Mouse (Mus musculus): ENCODE data around the gene Pbx1. TPM values are rescaled to one million over a fixed set of nuclear protein-coding genes. Genes with fewer than 3 reads are reported as not detected.

Gene Pbx1
- polyA plus RNA-seq, 1 experiment from 2014 or later, result 34.4 TPM

- Histone ChIP-seq H3K36me3 (no peaks in the 10 kb centered on the region), H3K27me3 (no peaks in the 10 kb centered on the region), H3K9ac (no peak overlapping the region), H3K4me1 (replicated peaks) (peaks cover 44% of the 10 kb centered on the region), H3K4me3 (no peak overlapping the region), H3K4me2 (no peak overlapping the region), H3K27ac (replicated peaks) (no peak overlapping the region), H3K9me3 (no peaks in the 10 kb centered on the region)
- ATAC-seq (ENCODE audit: low read depth), result no peak
- 82% methylated on average over 4 of the region's 4 CpGs for WGBS
These were observed 163.8 kb downstream of the Pbx1 start for GRCm38 (mm10) chr1:168268224-168268623.

- no peaks in the 10 kb centered on the region for H3K9me3 ChIP-seq
- no peaks in the 10 kb centered on the region for H3K36me3 ChIP-seq
- H3K9ac ChIP-seq, result 0 out of 2 replicates have a peak overlapping the region, but pooled peaks have one; percentile 9
- WGBS, result 61% methylated on average over 12 of the region's 12 CpGs
- H3K27me3 ChIP-seq, result no peaks in the 10 kb centered on the region
- peak; percentile 60; the same call in 1 of the 2 replicates for ATAC-seq (ENCODE audit: low read depth)
- peak overlapping the region; percentile 42; the same call in 1 of the 2 replicates for H3K27ac ChIP-seq (replicated peaks)
- no peak overlapping the region for H3K4me3 ChIP-seq
- H3K4me2 ChIP-seq, result no peak overlapping the region
- peaks cover 44% of the 10 kb centered on the region for H3K4me1 ChIP-seq (replicated peaks)
These were observed 166.3 kb downstream of the Pbx1 start for GRCm38 (mm10) chr1:168265594-168266390.

- H3K36me3 ChIP-seq, result no peaks in the 10 kb centered on the region
- H3K9me3 ChIP-seq, result no peaks in the 10 kb centered on the region
- no peaks in the 10 kb centered on the region for H3K27me3 ChIP-seq
- ATAC-seq (ENCODE audit: low read depth), result no peak
- H3K9ac ChIP-seq, result no peak overlapping the region
- no peak overlapping the region for H3K4me3 ChIP-seq
- WGBS, result 71% methylated on average over 5 of the region's 5 CpGs
- no peak overlapping the region for H3K4me2 ChIP-seq
- H3K4me1 ChIP-seq (replicated peaks), result peaks cover 44% of the 10 kb centered on the region
- peak overlapping the region; percentile 42; the same call in 1 of the 2 replicates for H3K27ac ChIP-seq (replicated peaks)
These were observed 167.0 kb downstream of the Pbx1 start for GRCm38 (mm10) chr1:168265090-168265489.

- H3K4me3 ChIP-seq, result no peak overlapping the region
- ATAC-seq (ENCODE audit: low read depth), result no peak
- no peaks in the 10 kb centered on the region for H3K27me3 ChIP-seq
- no peak overlapping the region for H3K27ac ChIP-seq (replicated peaks)
- H3K4me2 ChIP-seq, result no peak overlapping the region
- no peaks in the 10 kb centered on the region for H3K36me3 ChIP-seq
- H3K9me3 ChIP-seq, result no peaks in the 10 kb centered on the region
- no peak overlapping the region for H3K9ac ChIP-seq
- peaks cover 26% of the 10 kb centered on the region for H3K4me1 ChIP-seq (replicated peaks)
- 70% methylated on average over 3 of the region's 3 CpGs for WGBS
These were observed 171.7 kb downstream of the Pbx1 start for GRCm38 (mm10) chr1:168260391-168260790.

- no peak overlapping the region for H3K9ac ChIP-seq
- H3K4me2 ChIP-seq, result no peak overlapping the region
- H3K4me1 ChIP-seq (replicated peaks), result peaks cover 17% of the 10 kb centered on the region
- no peaks in the 10 kb centered on the region for H3K36me3 ChIP-seq
- no peak overlapping the region for H3K27ac ChIP-seq (replicated peaks)
- no peaks in the 10 kb centered on the region for H3K9me3 ChIP-seq
- no peaks in the 10 kb centered on the region for H3K27me3 ChIP-seq
- no peak for ATAC-seq (ENCODE audit: low read depth)
- 18% methylated on average over 7 of the region's 7 CpGs for WGBS
- no peak overlapping the region for H3K4me3 ChIP-seq
These were observed 173.2 kb downstream of the Pbx1 start for GRCm38 (mm10) chr1:168258856-168259255.

- H3K27ac ChIP-seq (replicated peaks), result no peak overlapping the region
- H3K4me1 ChIP-seq (replicated peaks), result peaks cover 16% of the 10 kb centered on the region
- ATAC-seq (ENCODE audit: low read depth), result peak; percentile 50; the same call in 1 of the 2 replicates
- no peak overlapping the region for H3K4me3 ChIP-seq
- H3K4me2 ChIP-seq, result no peak overlapping the region
- WGBS, result 96% methylated on average over 9 of the region's 9 CpGs
- no peaks in the 10 kb centered on the region for H3K27me3 ChIP-seq
- H3K9ac ChIP-seq, result no peak overlapping the region
- H3K9me3 ChIP-seq, result no peaks in the 10 kb centered on the region
- H3K36me3 ChIP-seq, result no peaks in the 10 kb centered on the region
These were observed 176.6 kb downstream of the Pbx1 start for GRCm38 (mm10) chr1:168255347-168255908.

GRCm38 (mm10) chr1:168246968-168247724 lies 184.9 kb downstream of the Pbx1 start:
- Histone ChIP-seq H3K9me3 (no peaks in the 10 kb centered on the region), H3K4me2 (no peak overlapping the region), H3K36me3 (no peaks in the 10 kb centered on the region), H3K9ac (no peak overlapping the region), H3K27ac (replicated peaks) (no peak overlapping the region), H3K4me1 (replicated peaks) (peaks cover 60% of the 10 kb centered on the region), H3K27me3 (no peaks in the 10 kb centered on the region; the same call in 1 of the 2 replicates), H3K4me3 (no peak overlapping the region)
- no peak for ATAC-seq (ENCODE audit: low read depth)
- WGBS, result 44% methylated on average over 10 of the region's 10 CpGs

GRCm38 (mm10) chr1:168245539-168245938 lies 186.5 kb downstream of the Pbx1 start:
- Histone ChIP-seq H3K4me1 (replicated peaks) (peaks cover 76% of the 10 kb centered on the region), H3K27me3 (no peaks in the 10 kb centered on the region; the same call in 1 of the 2 replicates), H3K36me3 (no peaks in the 10 kb centered on the region), H3K9ac (no peak overlapping the region), H3K27ac (replicated peaks) (no peak overlapping the region; the same call in 1 of the 2 replicates), H3K4me3 (no peak overlapping the region), H3K9me3 (no peaks in the 10 kb centered on the region), H3K4me2 (0 out of 2 replicates have a peak overlapping the region, but pooled peaks have one; percentile 2)
- ATAC-seq (ENCODE audit: low read depth), result peak; percentile 67; the same call in 1 of the 2 replicates
- WGBS, result 36% methylated on average over 5 of the region's 5 CpGs

GRCm38 (mm10) chr1:168243759-168244158 lies 188.3 kb downstream of the Pbx1 start:
- 85% methylated on average over 12 of the region's 12 CpGs for WGBS
- H3K4me1 ChIP-seq (replicated peaks), result peaks cover 85% of the 10 kb centered on the region

GRCm38 (mm10) chr1:168243068-168243467 lies 189.0 kb downstream of the Pbx1 start:
- WGBS, result 54% methylated on average over 7 of the region's 7 CpGs

More at GRCm38 (mm10) chr1:168243759-168244158, 188.3 kb downstream of the Pbx1 start:
- no peak for ATAC-seq (ENCODE audit: low read depth)
- Histone ChIP-seq H3K4me2 (no peak overlapping the region), H3K27me3 (no peaks in the 10 kb centered on the region; the same call in 1 of the 2 replicates), H3K9ac (no peak overlapping the region), H3K9me3 (no peaks in the 10 kb centered on the region), H3K36me3 (no peaks in the 10 kb centered on the region), H3K27ac (replicated peaks) (no peak overlapping the region), H3K4me3 (no peak overlapping the region)

GRCm38 (mm10) chr1:168241316-168241715 lies 190.8 kb downstream of the Pbx1 start:
- H3K4me1 ChIP-seq (replicated peaks), result peaks cover 75% of the 10 kb centered on the region
- no peak for ATAC-seq (ENCODE audit: low read depth)
- no peaks in the 10 kb centered on the region for H3K9me3 ChIP-seq

More at GRCm38 (mm10) chr1:168243068-168243467, 189.0 kb downstream of the Pbx1 start:
- no peak overlapping the region for H3K4me2 ChIP-seq
- no peak overlapping the region for H3K4me3 ChIP-seq
- peaks cover 83% of the 10 kb centered on the region for H3K4me1 ChIP-seq (replicated peaks)
- peak overlapping the region; percentile 38; the same call in 1 of the 2 replicates for H3K27ac ChIP-seq (replicated peaks)
- no peaks in the 10 kb centered on the region for H3K9me3 ChIP-seq
- no peaks in the 10 kb centered on the region for H3K36me3 ChIP-seq
- no peak overlapping the region for H3K9ac ChIP-seq
- ATAC-seq (ENCODE audit: low read depth), result no peak
- no peaks in the 10 kb centered on the region; the same call in 1 of the 2 replicates for H3K27me3 ChIP-seq

More at GRCm38 (mm10) chr1:168241316-168241715, 190.8 kb downstream of the Pbx1 start:
- Histone ChIP-seq H3K4me2 (0 out of 2 replicates have a peak overlapping the region, but pooled peaks have one; percentile 7), H3K9ac (no peak overlapping the region), H3K27ac (replicated peaks) (no peak overlapping the region), H3K36me3 (no peaks in the 10 kb centered on the region), H3K4me3 (no peak overlapping the region), H3K27me3 (no peaks in the 10 kb centered on the region)
- WGBS, result 28% methylated on average over 7 of the region's 7 CpGs
